Mouse (Mus musculus): ENCODE data around the gene Bche. TPM values are rescaled to one million over a fixed set of nuclear protein-coding genes. Genes with fewer than 3 reads are reported as not detected.

The Bche gene
- total RNA-seq, 2 experiments from 2014 or later, result 2.6 to 2.7 TPM

- no peak for DNase-seq (ENCODE audit: extremely low spot score in 1 of 2, low spot score in 2 of 2)
- H3K27ac ChIP-seq, result no peak overlapping the region
- no peak for TF ChIP-seq CTCF (IDR thresholded peaks at IDR 0.05)
- intact Hi-C loops (cut with DNase I), result no loop called here
- H3K4me3 ChIP-seq, result no peak overlapping the region
These were observed 40.0 kb downstream of the Bche start for GRCm38 (mm10) chr3:73668172-73668571.

DNA sequence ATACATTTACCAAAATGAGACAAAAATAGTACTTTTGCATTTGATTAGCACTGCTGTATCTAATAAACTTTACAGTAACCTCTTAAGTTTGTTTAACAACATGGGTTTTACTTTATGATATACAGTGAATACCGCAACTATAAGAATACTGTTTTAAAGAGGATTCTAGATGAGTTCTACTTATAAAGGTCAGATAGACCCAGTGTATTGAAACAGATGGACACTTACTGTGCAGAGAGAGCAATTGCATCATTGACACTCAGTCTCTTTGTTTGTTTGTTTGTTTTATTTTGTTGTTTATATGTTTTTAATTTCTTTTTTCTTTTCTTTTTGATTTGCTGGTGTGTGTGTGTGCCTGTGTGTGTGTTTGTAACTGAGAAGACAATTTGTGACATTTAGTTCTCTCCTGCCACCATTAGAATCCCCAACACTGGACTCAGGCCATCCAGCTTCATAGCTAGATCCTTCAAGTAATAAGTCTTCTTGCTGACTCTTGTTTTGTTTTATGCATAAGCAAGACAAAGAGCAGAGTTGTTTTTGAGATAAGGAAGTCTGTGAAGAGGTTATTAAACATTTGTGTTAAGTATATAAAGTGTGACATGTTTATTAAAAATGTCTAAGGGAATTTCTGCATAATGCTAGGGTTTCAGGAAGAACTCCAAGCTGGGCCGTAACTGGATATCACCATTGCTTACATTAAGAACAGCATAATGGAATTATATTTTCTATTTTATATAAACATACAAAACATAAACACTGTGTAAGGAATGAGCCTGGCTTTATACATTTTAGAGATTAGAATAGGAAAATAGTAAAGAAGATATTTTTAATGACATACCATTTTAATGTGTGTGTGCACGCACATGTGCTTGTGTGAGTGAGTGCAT lies 40.7 kb downstream of the Bche start:
- Histone ChIP-seq H3K27ac (no peak overlapping the region), H3K4me3 (no peak overlapping the region)
- DNase-seq (ENCODE audit: extremely low spot score in 1 of 2, low spot score in 2 of 2), result no peak
- intact Hi-C loops (cut with DNase I), result no loop called here
- TF ChIP-seq CTCF (IDR thresholded peaks at IDR 0.05), result no peak

GRCm38 (mm10) chr3:73650281-73650680 lies 57.9 kb downstream of the Bche start:
- intact Hi-C loops (cut with DNase I), result no loop called here
- Histone ChIP-seq H3K4me3 (no peak overlapping the region), H3K27ac (no peak overlapping the region)
- no peak for DNase-seq (ENCODE audit: extremely low spot score in 1 of 2, low spot score in 2 of 2)
- TF ChIP-seq CTCF (IDR thresholded peaks at IDR 0.05), result no peak

DNA sequence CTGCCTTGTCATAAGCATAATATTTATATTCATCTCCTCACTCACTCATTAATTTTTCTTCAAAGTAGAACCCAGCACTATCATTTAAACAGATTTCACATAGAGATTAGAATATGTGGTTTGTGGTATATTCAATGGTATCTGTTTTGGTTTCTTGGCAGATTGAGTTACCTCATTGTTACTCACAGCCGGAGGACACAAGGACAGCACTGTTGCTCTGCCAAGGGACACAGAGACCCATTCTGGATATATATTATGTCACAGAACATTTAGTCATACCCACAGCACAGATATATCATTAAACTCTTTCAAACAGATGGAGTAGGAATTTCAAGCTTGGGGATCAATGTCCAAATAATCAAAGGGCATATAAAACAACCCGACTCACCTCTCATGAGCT lies 61.2 kb downstream of the Bche start:
- DNase-seq (ENCODE audit: extremely low spot score in 1 of 2, low spot score in 2 of 2), result no peak
- no peak for TF ChIP-seq CTCF (IDR thresholded peaks at IDR 0.05)
- intact Hi-C loops (cut with DNase I), result no loop called here
- H3K27ac ChIP-seq, result no peak overlapping the region
- no peak overlapping the region for H3K4me3 ChIP-seq

- TF ChIP-seq CTCF (IDR thresholded peaks at IDR 0.05), result no peak
- intact Hi-C loops (cut with DNase I), result no loop called here
- DNase-seq (ENCODE audit: extremely low spot score in 1 of 2, low spot score in 2 of 2), result peak in 1 of 2 experiments; percentile 8
- H3K27ac ChIP-seq, result no peak overlapping the region
- no peak overlapping the region for H3K4me3 ChIP-seq
These were observed 96.8 kb downstream of the Bche start for GRCm38 (mm10) chr3:73611421-73611820.

- H3K4me3 ChIP-seq, result no peak overlapping the region
- DNase-seq (ENCODE audit: extremely low spot score in 1 of 2, low spot score in 2 of 2), result no peak
- no peak overlapping the region for H3K27ac ChIP-seq
- TF ChIP-seq CTCF (IDR thresholded peaks at IDR 0.05), result no peak
- intact Hi-C loops (cut with DNase I), result no loop called here
These were observed 116.3 kb downstream of the Bche start for GRCm38 (mm10) chr3:73591757-73592533.
